Mouse (Mus musculus): ENCODE measurements around the gene Rtkn. TPM values are rescaled to one million over a fixed set of nuclear protein-coding genes. Genes with fewer than 3 reads are reported as not detected.

Gene Rtkn
- total RNA-seq, 2 experiments from 2014 or later = 2.8 to 5.4 TPM

- intact Hi-C loops (cut with DNase I) = no loop called here
- no peak for DNase-seq (ENCODE audit: low spot score)
These were observed 29.9 kb downstream of the Rtkn start for GRCm38 (mm10) chr6:83165026-83165606.

- DNase-seq (ENCODE audit: low spot score) = peak; percentile 88
- intact Hi-C loops (cut with DNase I) = no loop called here
These were observed 30.5 kb downstream of the Rtkn start, which contains the start of gene Dctn1 for GRCm38 (mm10) chr6:83165607-83166242. Gene Dctn1 (plus strand): TSS chr6:83165920.

DNA sequence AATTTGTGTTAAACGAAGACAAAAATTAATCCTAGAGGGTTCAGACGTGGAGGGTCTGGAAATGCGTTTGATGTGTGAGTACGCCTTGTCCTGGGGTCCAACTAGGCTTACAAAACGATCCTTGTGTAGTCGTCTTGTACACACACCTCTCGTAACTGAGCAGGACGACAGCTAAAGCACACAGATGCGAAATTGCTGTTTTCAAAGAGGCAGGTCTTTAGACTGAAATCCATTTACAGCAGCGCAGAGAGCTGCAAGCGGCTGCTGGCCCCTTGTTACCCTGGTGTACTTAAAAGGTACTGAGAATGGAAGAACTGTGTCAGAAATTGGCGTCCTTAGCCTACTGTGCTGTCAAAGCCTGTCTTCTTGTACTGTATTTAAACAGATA is 31.0 kb downstream of the Rtkn start:
- no peak for DNase-seq (ENCODE audit: low spot score)
- intact Hi-C loops (cut with DNase I) = no loop called here

DNA sequence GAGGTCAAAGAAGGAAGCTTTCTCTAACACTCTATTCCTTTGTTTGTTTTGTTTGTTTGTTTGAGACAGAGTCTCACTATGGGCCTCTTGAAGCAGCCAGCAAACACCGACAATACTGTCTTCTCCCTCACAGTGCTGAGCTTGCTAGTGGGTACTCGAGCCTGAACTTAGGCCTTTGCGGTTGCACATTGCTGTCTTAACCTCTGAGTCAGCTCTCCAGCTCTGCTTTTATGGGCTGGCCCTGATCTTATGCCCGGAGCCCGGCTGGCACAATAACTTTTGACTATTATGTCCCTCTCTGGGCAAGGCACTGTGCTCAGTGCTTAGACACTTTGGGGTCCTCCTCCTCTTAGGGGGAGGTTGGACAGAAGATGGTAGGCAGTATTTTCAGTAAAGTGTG is 34.6 kb downstream of the Rtkn start:
- no peak for DNase-seq (ENCODE audit: low spot score)
- intact Hi-C loops (cut with DNase I) = no loop called here

GRCm38 (mm10) chr6:83171063-83171462 is 35.8 kb downstream of the Rtkn start:
- DNase-seq (ENCODE audit: low spot score) = no peak
- intact Hi-C loops (cut with DNase I) = no loop called here

- DNase-seq (ENCODE audit: low spot score) = no peak
- intact Hi-C loops (cut with DNase I) = no loop called here
These were observed 37.1 kb downstream of the Rtkn start for GRCm38 (mm10) chr6:83172240-83172920.

- DNase-seq (ENCODE audit: low spot score) = no peak
- intact Hi-C loops (cut with DNase I) = no loop called here
These were observed 40.7 kb downstream of the Rtkn start for GRCm38 (mm10) chr6:83175996-83176395.

GRCm38 (mm10) chr6:83179390-83180117 is 44.3 kb downstream of the Rtkn start:
- intact Hi-C loops (cut with DNase I) = no loop called here
- DNase-seq (ENCODE audit: low spot score) = no peak

GRCm38 (mm10) chr6:83180605-83181004 is 45.3 kb downstream of the Rtkn start:
- intact Hi-C loops (cut with DNase I) = no loop called here
- DNase-seq (ENCODE audit: low spot score) = no peak

DNA sequence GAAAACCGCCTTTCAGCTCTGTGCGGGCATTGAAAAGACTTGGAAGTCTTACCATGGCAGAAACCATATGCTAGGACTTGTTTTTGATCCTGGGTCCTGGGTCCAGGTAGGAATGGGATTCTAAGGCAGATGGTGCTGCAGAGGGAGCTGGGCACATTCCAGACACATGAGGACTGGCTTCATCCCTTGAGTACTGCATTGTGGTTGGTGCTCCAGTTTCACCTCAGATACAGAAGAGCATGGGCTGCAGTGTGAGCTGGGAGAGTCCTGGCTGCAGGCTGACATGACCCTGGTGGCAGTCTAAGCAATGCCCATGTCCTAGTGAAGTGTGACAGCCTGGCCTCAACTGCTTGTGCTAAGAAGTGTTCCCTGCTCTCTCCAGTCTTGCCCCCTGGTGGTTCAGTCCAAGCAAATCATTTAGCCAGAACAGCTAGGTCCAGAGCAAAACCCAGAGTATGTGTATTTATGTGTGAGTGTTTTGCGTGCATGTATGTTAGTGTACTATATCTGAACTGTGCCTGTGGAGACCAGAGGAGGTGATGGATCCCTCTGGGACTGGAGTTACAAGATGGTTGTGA is 49.7 kb downstream of the Rtkn start:
- DNase-seq (ENCODE audit: low spot score) = no peak
- intact Hi-C loops (cut with DNase I) = no loop called here

- DNase-seq (ENCODE audit: low spot score) = peak; percentile 26
- intact Hi-C loops (cut with DNase I) = no loop called here
These were observed 50.9 kb downstream of the Rtkn start for GRCm38 (mm10) chr6:83185895-83186861.

DNA sequence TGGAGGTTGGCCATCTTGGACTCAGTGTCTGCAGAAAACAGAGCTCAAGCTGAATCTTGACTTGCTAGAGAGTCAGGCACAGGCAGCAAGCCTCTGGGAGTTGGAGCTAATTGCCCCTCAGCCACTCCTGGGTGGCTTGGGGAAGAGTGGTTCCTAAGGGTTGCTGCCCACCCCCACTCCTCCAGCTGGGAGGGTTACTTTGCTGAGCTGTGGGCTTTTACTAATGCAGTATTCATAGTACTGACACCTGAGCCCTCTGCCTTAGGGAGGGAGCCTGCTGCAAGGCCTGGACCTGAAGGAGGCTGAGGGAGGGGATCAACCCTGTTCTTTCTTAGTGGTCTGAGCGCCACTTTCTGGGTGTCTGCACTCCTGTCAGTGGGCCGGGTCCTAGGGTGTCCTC is 51.7 kb downstream of the Rtkn start:
- intact Hi-C loops (cut with DNase I) = no loop called here

DNA sequence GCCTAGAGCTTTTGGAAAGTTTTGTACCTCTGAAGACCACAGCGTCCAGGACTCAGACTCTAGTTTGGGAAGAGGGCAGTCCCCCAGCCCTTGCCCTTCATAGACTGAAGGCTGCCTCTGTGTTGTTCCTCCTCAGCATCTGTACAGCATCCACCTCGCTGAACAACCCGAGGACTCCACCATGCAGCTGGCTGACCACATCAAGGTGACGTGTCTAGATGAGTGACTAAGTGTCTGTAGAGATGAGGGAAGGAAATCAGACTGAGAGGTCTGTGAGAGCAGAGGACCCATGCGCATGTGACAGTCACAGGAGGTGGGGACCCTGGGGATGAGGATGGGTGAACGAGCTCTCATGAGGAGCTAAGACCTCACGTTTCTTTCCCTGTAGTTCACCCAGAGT is 58.3 kb downstream of the Rtkn start:
- DNase-seq (ENCODE audit: low spot score) = no peak

More for the DNA sequence above, 51.7 kb downstream of the Rtkn start:
- no peak for DNase-seq (ENCODE audit: low spot score)

GRCm38 (mm10) chr6:83197345-83198004 is 62.2 kb downstream of the Rtkn start:
- no peak for DNase-seq (ENCODE audit: low spot score)

More for the DNA sequence above, 58.3 kb downstream of the Rtkn start:
- intact Hi-C loops (cut with DNase I) = no loop called here

More at GRCm38 (mm10) chr6:83197345-83198004, 62.2 kb downstream of the Rtkn start:
- intact Hi-C loops (cut with DNase I) = no loop called here

Small RNA genes within 50 kb of the gene (microRNA-seq; reads per million reads assigned to microRNA genes)
- gene Mir3470a = not detected

Other genes with a start within 250 kb of the Rtkn start
- under 1 TPM; 0.34 to 0.47 TPM for gene Sema4f, start 195.7 kb upstream of the Rtkn start, total RNA-seq (2021)
- under 1 TPM in 1 of 2 experiments, not detected in 1; 0.17 TPM for gene M1ap, start 188.6 kb upstream of the Rtkn start, total RNA-seq (2021)
- gene Dok1, start 102.0 kb upstream of the Rtkn start, total RNA-seq (2021) = 1 to 10 TPM; 2.9 to 3.2 TPM
- 1 to 10 TPM; 2.0 to 4.2 TPM for gene Loxl3, start 101.3 kb upstream of the Rtkn start, total RNA-seq (2021)
- 10 to 100 TPM; 65.5 to 73.0 TPM for gene Aup1, start 80.9 kb upstream of the Rtkn start, total RNA-seq (2021)
- gene Htra2, start 80.2 kb upstream of the Rtkn start, total RNA-seq (2021) = 10 to 100 TPM; 31.8 to 33.9 TPM
- gene Dqx1, start 77.6 kb upstream of the Rtkn start, total RNA-seq (2021) = under 1 TPM; 0.36 to 0.52 TPM
- gene Tlx2, start 65.2 kb upstream of the Rtkn start, total RNA-seq (2021) = not detected
- 1 to 10 TPM; 8.0 to 9.6 TPM for gene Pcgf1, start 57.6 kb upstream of the Rtkn start, total RNA-seq (2021)
- gene Lbx2, start 49.1 kb upstream of the Rtkn start, total RNA-seq (2021) = 1 to 10 TPM; 1.3 TPM
- gene Ccdc142, start 33.9 kb upstream of the Rtkn start, total RNA-seq (2021) = 1 to 10 TPM; 1.4 to 1.7 TPM
- gene Gm42688, start 33.8 kb upstream of the Rtkn start, total RNA-seq (2021) = 1 to 10 TPM in 1 of 2 experiments, under 1 TPM in 1; 0.99 to 1.6 TPM
- gene Mrpl53, start 26.4 kb upstream of the Rtkn start, total RNA-seq (2021) = 100 to 1,000 TPM; 127 to 151 TPM
- 1 to 10 TPM; 8.4 to 9.0 TPM for gene Mogs, start 20.0 kb upstream of the Rtkn start, total RNA-seq (2021)
- 10 to 100 TPM; 72.5 to 74.0 TPM for gene Wbp1, start 13.9 kb upstream of the Rtkn start, total RNA-seq (2021)
- 10 to 100 TPM in 1 of 2 experiments, 1 to 10 TPM in 1; 7.0 to 12.7 TPM for gene Ino80b, start 10.0 kb upstream of the Rtkn start, total RNA-seq (2021)
- gene Wdr54, start 20.9 kb downstream of the Rtkn start, total RNA-seq (2021) = 1 to 10 TPM; 1.0 to 2.3 TPM
- under 1 TPM in 1 of 2 experiments, not detected in 1; 0.17 TPM for gene 1700003E16Rik, start 20.9 kb downstream of the Rtkn start, total RNA-seq (2021)
- 100 to 1,000 TPM; 134 to 136 TPM for gene Dctn1, start 30.5 kb downstream of the Rtkn start, total RNA-seq (2021)
- gene Slc4a5, start 84.4 kb downstream of the Rtkn start, total RNA-seq (2021) = not detected
- 1 to 10 TPM; 2.4 to 2.6 TPM for gene Mthfd2, start 190.4 kb downstream of the Rtkn start, total RNA-seq (2021)
- gene Mob1a, start 190.6 kb downstream of the Rtkn start, total RNA-seq (2021) = 10 to 100 TPM; 24.9 to 25.0 TPM
- 100 to 1,000 TPM; 371 to 393 TPM for gene Bola3, start 213.7 kb downstream of the Rtkn start, total RNA-seq (2021)